Comparison of ENCODE assay signal across 23 mouse cellular contexts in the genomic region with DNA sequence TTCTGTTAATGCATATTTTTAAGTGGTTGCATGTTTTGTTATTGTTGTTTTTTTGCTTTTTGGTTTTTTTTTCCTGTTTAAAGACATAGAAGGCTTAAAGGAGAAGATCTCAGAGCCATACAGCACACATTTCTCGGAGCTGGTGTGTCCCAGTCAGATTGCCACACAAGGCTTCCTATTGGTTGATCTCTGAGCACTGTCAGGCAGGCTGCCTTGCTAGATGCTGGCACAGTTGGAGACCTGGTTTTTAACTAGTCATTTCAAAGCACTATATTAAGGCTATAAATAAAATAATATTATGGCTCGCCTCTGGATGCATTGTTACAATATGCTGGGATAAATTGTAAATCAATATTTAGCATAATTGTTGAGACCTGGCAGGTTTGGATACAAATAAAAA. TPM values are rescaled to one million over a fixed set of nuclear protein-coding genes. Genes with fewer than 3 reads are reported as not detected.
A peak's percentile ranks its signal among the peaks of the same experiment; 100 is the strongest.
DNase-seq lines count a peak whose midpoint lies in the region; ATAC-seq lines count a peak whose summit lies in the region.
"Had no signal": no experiment of that assay in that cellular context is flagged by ENCODE, and none has a peak within 500 bp of the region (broad histone marks: within the 10 kb centered on the region; RNA-seq: fewer than 3 reads in every experiment).

No protein-coding gene starts in this region.

- ATAC-seq in neural tube, embryonic 14.5 days (ENCODE audit: low read depth) = peak; percentile 71; the same call in 1 of the 2 replicates
- ATAC-seq: forebrain, embryonic 16.5 days had no signal

- peak; percentile 9 for DNase-seq in heart, embryonic 10.5 days (ENCODE audit: low spot score)
- no peak for DNase-seq in heart, adult 9 months (ENCODE audit: low spot score in 2 of 2)
- DNase-seq in neural tube, embryonic 10.5 days (ENCODE audit: extremely low spot score, low spot score) = no peak
- no peak for DNase-seq in gastrocnemius, postnatal 36 days
- DNase-seq: adrenal gland, adult 2 months; adrenal gland, postnatal 10 days; adrenal gland, postnatal 25 days; cerebellum, adult 11 months; cerebellum, adult 18-20 months; cerebellum, adult 8-10 months; cerebellum, adult 9-11 months; cerebellum, postnatal 14 days; cerebellum, postnatal 36 days; embryo, embryonic 11 days had no signal

- H3K4me1 ChIP-seq in heart, embryonic 10.5 days = no peaks in the 10 kb centered on the region
- H3K4me1 ChIP-seq in neural tube, embryonic 14.5 days (ENCODE audit: control insufficient read depth, insufficient read depth, low read length) = no peaks in the 10 kb centered on the region
- H3K4me1 ChIP-seq: embryonic facial prominence, embryonic 13.5 days; embryonic facial prominence, embryonic 15.5 days; forebrain, embryonic 10.5 days; forebrain, embryonic 12.5 days had no signal

- H3K4me2 ChIP-seq in neural tube, embryonic 14.5 days (ENCODE audit: low read depth, low read length) = no peak overlapping the region
- H3K4me2 ChIP-seq: embryonic facial prominence, embryonic 13.5 days; embryonic facial prominence, embryonic 15.5 days; forebrain, embryonic 12.5 days had no signal

- no peaks in the 10 kb centered on the region for H3K9me3 ChIP-seq in heart, embryonic 10.5 days
- H3K9me3 ChIP-seq in neural tube, embryonic 14.5 days (ENCODE audit: control insufficient read depth, low read length) = no peaks in the 10 kb centered on the region
- H3K9me3 ChIP-seq: embryonic facial prominence, embryonic 13.5 days; embryonic facial prominence, embryonic 15.5 days; forebrain, embryonic 10.5 days; forebrain, embryonic 12.5 days had no signal

- intact Hi-C loops in gastrocnemius, postnatal 36 days (cut with DNase I) = no loop called here

- H3K36me3 ChIP-seq in heart, embryonic 10.5 days = no peaks in the 10 kb centered on the region
- H3K36me3 ChIP-seq in neural tube, embryonic 14.5 days (ENCODE audit: control insufficient read depth, insufficient read depth, low read length) = no peaks in the 10 kb centered on the region
- H3K36me3 ChIP-seq: embryonic facial prominence, embryonic 13.5 days; embryonic facial prominence, embryonic 15.5 days; forebrain, embryonic 10.5 days; forebrain, embryonic 12.5 days had no signal

- no peak overlapping the region for H3K27ac ChIP-seq in heart, embryonic 10.5 days
- no peak overlapping the region for H3K27ac ChIP-seq in neural tube, embryonic 14.5 days (ENCODE audit: low read depth, low read length)
- H3K27ac ChIP-seq: embryonic facial prominence, embryonic 13.5 days; embryonic facial prominence, embryonic 15.5 days; forebrain, embryonic 10.5 days; forebrain, embryonic 12.5 days had no signal

- 64% methylated on average over 2 of the region's 2 CpGs for WGBS in heart, embryonic 10.5 days
- WGBS in neural tube, embryonic 14.5 days = 47% methylated on average over 2 of the region's 2 CpGs

- H3K27me3 ChIP-seq in heart, embryonic 10.5 days (ENCODE audit: insufficient read depth, poor library complexity, severe bottlenecking) = no peaks in the 10 kb centered on the region
- no peaks in the 10 kb centered on the region for H3K27me3 ChIP-seq in neural tube, embryonic 14.5 days (ENCODE audit: control insufficient read depth, insufficient read depth, low read length)
- H3K27me3 ChIP-seq: embryonic facial prominence, embryonic 13.5 days; embryonic facial prominence, embryonic 15.5 days; forebrain, embryonic 12.5 days had no signal

- H3K9ac ChIP-seq in neural tube, embryonic 14.5 days (replicated peaks; ENCODE audit: low read depth, low read length) = no peak overlapping the region
- H3K9ac ChIP-seq: embryonic facial prominence, embryonic 13.5 days; embryonic facial prominence, embryonic 15.5 days; forebrain, embryonic 12.5 days had no signal

- H3K4me3 ChIP-seq in heart, embryonic 10.5 days = no peak overlapping the region
- H3K4me3 ChIP-seq in neural tube, embryonic 14.5 days (ENCODE audit: low read depth, low read length) = no peak overlapping the region
- H3K4me3 ChIP-seq: embryonic facial prominence, embryonic 13.5 days; embryonic facial prominence, embryonic 15.5 days; erythroblast, embryonic 14.5 days; forebrain, embryonic 10.5 days; forebrain, embryonic 12.5 days had no signal

RNA-seq across cellular contexts. Expression of a gene that starts 18.9 kb away (rescaled TPM):
- 0.10 and 0.13 TPM in 2 replicates for polyA plus RNA-seq in heart, embryonic 10.5 days (2016; fragmentation: Nextera tagmentation; extraction: Ambion mirVana)
- polyA plus RNA-seq in neural tube, embryonic 14.5 days (2014; fragmentation: Nextera tagmentation; extraction: Ambion mirVana) = 2.0 and 2.8 TPM in 2 replicates
- not detected for total RNA-seq in gastrocnemius, postnatal 36 days (2021)
- total RNA-seq: common myeloid progenitor, adult 5-6 weeks; MEL had no signal
- polyA plus RNA-seq: erythroblast, embryonic 14.5 days had no signal
